In genomic region chr3:27871891-27872290, GRCm38 (mm10) we compare ENCODE assay signal across 22 mouse cellular contexts. TPM values are rescaled to one million over a fixed set of nuclear protein-coding genes. Genes with fewer than 3 reads are reported as not detected.
"Had no signal": no experiment of that assay in that cellular context is flagged by ENCODE, and none has a peak within 500 bp of the region (broad histone marks: within the 10 kb centered on the region; RNA-seq: fewer than 3 reads in every experiment).

No protein-coding gene starts in this region.

- H3K4me3 ChIP-seq: kidney, embryonic 15.5 days; left cerebral cortex, adult 2 months; limb, embryonic 12.5 days; limb, embryonic 15.5 days; midbrain, embryonic 12.5 days; midbrain, embryonic 15.5 days; neural tube, embryonic 12.5 days; neural tube, embryonic 15.5 days had no signal

- H3K27ac ChIP-seq: kidney, embryonic 15.5 days; left cerebral cortex, adult 2 months; limb, embryonic 12.5 days; limb, embryonic 15.5 days; liver, embryonic 14.5 days; macrophage; midbrain, embryonic 12.5 days; midbrain, embryonic 15.5 days; neural tube, embryonic 12.5 days; neural tube, embryonic 15.5 days had no signal

- H3K9ac ChIP-seq: kidney, embryonic 15.5 days; limb, embryonic 12.5 days; limb, embryonic 15.5 days; liver, embryonic 14.5 days; liver, postnatal 0 days; midbrain, embryonic 12.5 days; midbrain, embryonic 15.5 days; neural tube, embryonic 12.5 days; neural tube, embryonic 15.5 days had no signal

- H3K4me2 ChIP-seq: kidney, embryonic 15.5 days; limb, embryonic 12.5 days; limb, embryonic 15.5 days; liver, embryonic 11.5 days; midbrain, embryonic 12.5 days; midbrain, embryonic 15.5 days; neural tube, embryonic 12.5 days; neural tube, embryonic 15.5 days had no signal

- H3K9me3 ChIP-seq: kidney, embryonic 15.5 days; limb, embryonic 12.5 days; limb, embryonic 15.5 days; midbrain, embryonic 12.5 days; midbrain, embryonic 15.5 days; neural tube, embryonic 12.5 days; neural tube, embryonic 15.5 days had no signal

- H3K36me3 ChIP-seq: kidney, embryonic 15.5 days; limb, embryonic 12.5 days; limb, embryonic 15.5 days; midbrain, embryonic 12.5 days; midbrain, embryonic 15.5 days; neural tube, embryonic 12.5 days; neural tube, embryonic 15.5 days had no signal

- H3K27me3 ChIP-seq: kidney, embryonic 15.5 days; limb, embryonic 12.5 days; limb, embryonic 15.5 days; midbrain, embryonic 12.5 days; midbrain, embryonic 15.5 days; neural tube, embryonic 12.5 days; neural tube, embryonic 15.5 days had no signal

- H3K4me1 ChIP-seq: kidney, embryonic 15.5 days; limb, embryonic 12.5 days; limb, embryonic 15.5 days; neural tube, embryonic 12.5 days; neural tube, embryonic 15.5 days had no signal

- ATAC-seq: intestine, embryonic 16.5 days; liver, postnatal 0 days; midbrain, embryonic 15.5 days had no signal

- DNase-seq: kidney, adult 2 months; kidney, postnatal 36 days; layer of hippocampus, postnatal 36 days; liver, postnatal 0 days; right cerebral cortex, adult 18-20 months; right cerebral cortex, postnatal 14 days; right cerebral cortex, postnatal 4 days; thymus, postnatal 25 days had no signal

RNA-seq across cellular contexts. Expression of gene Tmem212, which starts 24.3 kb away (rescaled TPM):
- polyA plus RNA-seq: intestine, embryonic 16.5 days; kidney, adult 2 months; kidney, embryonic 15.5 days; limb, embryonic 12.5 days; limb, embryonic 15.5 days; liver, embryonic 11.5 days; liver, embryonic 14.5 days; macrophage; midbrain, embryonic 12.5 days; neural tube, embryonic 12.5 days; stomach, embryonic 14.5 days; urinary bladder, adult 2 months had no signal
